Mouse (Mus musculus): ENCODE data around the gene Ccdc130. TPM values are rescaled to one million over a fixed set of nuclear protein-coding genes. Genes with fewer than 3 reads are reported as not detected.
A peak's percentile ranks its signal among the peaks of the same experiment; 100 is the strongest.

Ccdc130 gene
- total and polyA plus RNA-seq, 3 experiments, result 10.2 to 26.0 TPM; not detected in 1

DNA sequence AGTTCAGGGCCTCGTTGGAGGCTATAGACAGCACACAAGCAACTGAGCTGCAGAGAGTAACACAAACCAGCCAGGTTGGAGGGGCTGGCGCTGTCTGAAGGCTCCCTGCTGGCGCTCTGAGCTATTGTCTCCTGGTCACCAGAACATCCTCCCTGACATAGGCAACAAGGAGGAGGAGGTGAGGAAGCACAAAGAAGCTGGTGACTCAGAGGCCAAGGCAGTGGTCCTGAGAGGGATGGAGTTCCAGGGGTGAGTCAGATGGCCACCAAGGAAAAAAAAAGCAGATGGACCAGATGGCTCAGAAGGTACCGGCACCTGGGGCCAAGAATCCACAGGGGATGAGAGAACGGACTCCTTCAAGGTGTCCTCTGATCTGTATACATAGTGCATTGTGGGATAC is 20.9 kb upstream of the Ccdc130 start:
- no peaks in the 10 kb centered on the region for H3K4me1 ChIP-seq (ENCODE audit: control insufficient read depth in 1 of 2, insufficient read depth in 2 of 2, low read length in 2 of 2)
- no peak overlapping the region for H3K4me3 ChIP-seq (ENCODE audit: control insufficient read depth in 1 of 2, insufficient read depth in 1 of 2, low read depth in 2 of 2, low read length in 2 of 2)
- no peaks in the 10 kb centered on the region for H3K79me2 ChIP-seq (ENCODE audit: control insufficient read depth, insufficient read depth, low read length, poor library complexity)
- no peaks in the 10 kb centered on the region for H3K9me3 ChIP-seq (replicated peaks; ENCODE audit: insufficient read depth, low read length)
- DNase-seq (ENCODE audit: low read depth, low spot score), result no peak
- H3K27me3 ChIP-seq (ENCODE audit: control insufficient read depth in 1 of 2, insufficient read depth in 2 of 2, low read length in 2 of 2), result peaks cover 3 to 9% of the 10 kb centered on the region in 2 experiments
- H3K27ac ChIP-seq (ENCODE audit: control insufficient read depth, low read depth, low read length), result no peak overlapping the region
- no peak overlapping the region for H3K9ac ChIP-seq (ENCODE audit: control insufficient read depth, low read depth, low read length, poor library complexity, severe bottlenecking)
- no peaks in the 10 kb centered on the region for H3K36me3 ChIP-seq (ENCODE audit: control insufficient read depth in 1 of 2, insufficient read depth in 2 of 2, low read length in 2 of 2)
- TF ChIP-seq JUND (IDR thresholded peaks at IDR 0.05; ENCODE audit: low read depth, low read length) (no peak), MYC (IDR thresholded peaks at IDR 0.05; ENCODE audit: low read depth, low read length) (no peak), TAL1 (IDR thresholded peaks at IDR 0.05; ENCODE audit: low read length) (no peak), TBP (IDR thresholded peaks at IDR 0.05; ENCODE audit: low read depth, low read length) (no peak), MAFK (IDR thresholded peaks at IDR 0.05; ENCODE audit: borderline replicate concordance, low read depth, low read length) (no peak), RAD21 (IDR thresholded peaks at IDR 0.05; ENCODE audit: low read depth, low read length) (no peak), MXI1 (IDR thresholded peaks at IDR 0.05; ENCODE audit: low read depth, low read length) (no peak), SMC3 (IDR thresholded peaks at IDR 0.05; ENCODE audit: low read depth, low read length) (no peak), ETS1 (IDR thresholded peaks at IDR 0.05; ENCODE audit: low read depth, low read length) (no peak), USF2 (IDR thresholded peaks at IDR 0.05; ENCODE audit: borderline replicate concordance in 1 of 2, insufficient read depth in 1 of 2, low read depth in 1 of 2, low read length in 2 of 2) (no peak), BHLHE40 (IDR thresholded peaks at IDR 0.05; ENCODE audit: borderline replicate concordance, low read depth, low read length) (no peak), NELFE (IDR thresholded peaks at IDR 0.05; ENCODE audit: low read depth, low read length) (no peak), RCOR1 (IDR thresholded peaks at IDR 0.05; ENCODE audit: low read depth, low read length) (no peak), ZKSCAN1 (IDR thresholded peaks at IDR 0.05; ENCODE audit: low read depth, low read length) (no peak), ELF1 (IDR thresholded peaks at IDR 0.05; ENCODE audit: low read depth, low read length) (no peak)

DNA sequence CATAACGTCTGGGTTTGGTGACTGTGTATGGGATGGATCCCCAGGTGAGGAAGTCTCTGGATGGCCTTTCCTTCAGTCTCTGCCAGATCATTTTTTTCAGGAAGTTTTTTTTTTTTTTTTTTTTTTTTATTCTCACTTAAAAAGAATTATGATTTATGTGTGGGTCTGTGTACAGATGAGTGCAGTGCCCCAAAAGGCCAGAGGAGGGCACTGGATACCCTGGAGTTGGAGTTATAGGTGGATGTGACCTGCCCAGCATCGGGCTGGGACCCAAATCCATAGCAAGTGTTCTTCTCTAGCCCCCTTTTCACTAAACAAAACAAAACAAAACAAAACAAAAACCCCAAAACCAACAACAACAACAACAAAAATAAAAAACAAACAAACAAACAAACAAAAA is 18.7 kb upstream of the Ccdc130 start:
- no peaks in the 10 kb centered on the region for H3K9me3 ChIP-seq (replicated peaks; ENCODE audit: insufficient read depth, low read length)
- no peaks in the 10 kb centered on the region for H3K4me1 ChIP-seq (ENCODE audit: control insufficient read depth in 1 of 2, insufficient read depth in 2 of 2, low read length in 2 of 2)
- peak; percentile 62 for DNase-seq (ENCODE audit: low read depth, low spot score)
- TF ChIP-seq CTCF (IDR thresholded peaks at IDR 0.05 in 2 of 3, conservative IDR thresholded peaks at IDR 0.05 in 1 of 3; ENCODE audit: control insufficient read depth in 1 of 3, insufficient read depth in 1 of 3, low read depth in 2 of 3, low read length in 3 of 3, poor library complexity in 1 of 3, severe bottlenecking in 1 of 3) (peak; percentile 45 to 53 (median 51)), RCOR1 (IDR thresholded peaks at IDR 0.05; ENCODE audit: low read depth, low read length) (no peak), UBTF (IDR thresholded peaks at IDR 0.05; ENCODE audit: borderline replicate concordance, insufficient read depth, low read depth, low read length) (no peak), MAZ (IDR thresholded peaks at IDR 0.05; ENCODE audit: low read depth, low read length) (no peak), MYC (IDR thresholded peaks at IDR 0.05; ENCODE audit: low read depth, low read length) (no peak), ZNF384 (IDR thresholded peaks at IDR 0.05; ENCODE audit: low read depth, low read length) (peak; percentile 51; the same call in 1 of the 2 replicates), SMC3 (IDR thresholded peaks at IDR 0.05; ENCODE audit: low read depth, low read length) (peak; percentile 53), USF1 (IDR thresholded peaks at IDR 0.05; ENCODE audit: low read depth, low read length) (no peak), KAT2A (conservative IDR thresholded peaks at IDR 0.05; ENCODE audit: low read depth, low read length) (no peak), RAD21 (IDR thresholded peaks at IDR 0.05; ENCODE audit: low read depth, low read length) (peak; percentile 46), ZC3H11A (IDR thresholded peaks at IDR 0.05; ENCODE audit: low read depth, low read length) (peak; percentile 33), USF2 (IDR thresholded peaks at IDR 0.05; ENCODE audit: borderline replicate concordance in 1 of 2, insufficient read depth in 1 of 2, low read depth in 1 of 2, low read length in 2 of 2) (no peak)
- H3K36me3 ChIP-seq (ENCODE audit: control insufficient read depth in 1 of 2, insufficient read depth in 2 of 2, low read length in 2 of 2), result no peaks in the 10 kb centered on the region
- H3K79me2 ChIP-seq (ENCODE audit: control insufficient read depth, insufficient read depth, low read length, poor library complexity), result no peaks in the 10 kb centered on the region
- peaks cover 2% of the 10 kb centered on the region in 2 experiments; a peak in 1 of 4 replicates for H3K27me3 ChIP-seq (ENCODE audit: control insufficient read depth in 1 of 2, insufficient read depth in 2 of 2, low read length in 2 of 2)
- no peak overlapping the region for H3K27ac ChIP-seq (ENCODE audit: control insufficient read depth, low read depth, low read length)
- H3K9ac ChIP-seq (ENCODE audit: control insufficient read depth, low read depth, low read length, poor library complexity, severe bottlenecking), result no peak overlapping the region
- H3K4me3 ChIP-seq (ENCODE audit: control insufficient read depth in 1 of 2, insufficient read depth in 1 of 2, low read depth in 2 of 2, low read length in 2 of 2), result no peak overlapping the region

Measured in MEL (cell line).